Mouse (Mus musculus) c-Kit-positive CD71-positive TER-119-positive erythroid progenitor cells, embryonic 14.5 days (primary cell): ENCODE measurements around the gene Mlst8.

Source experiments
- DNase-seq: peaks from one replicate; pipeline ENCODE4 v3.0.0-alpha.2; 2013; ENCODE audit warnings: low spot score

The Mlst8 gene

GRCm38 (mm10) chr17:24488662-24489264 is 9.9 kb upstream of the Mlst8 start:
- no peak for DNase-seq

- no peak for DNase-seq
Observed at GRCm38 (mm10) chr17:24488186-24488661, 9.3 kb upstream of the Mlst8 start, which contains the start of gene Caskin1. Gene Caskin1, plus strand, starts transcription at chr17:24488601.

- DNase-seq, result no peak
Observed at GRCm38 (mm10) chr17:24485090-24485860, 6.4 kb upstream of the Mlst8 start.

- no peak for DNase-seq
Observed at GRCm38 (mm10) chr17:24483495-24483894, 4.6 kb upstream of the Mlst8 start.

- DNase-seq, result no peak
Observed at GRCm38 (mm10) chr17:24481027-24481815, 2.3 kb upstream of the Mlst8 start.

- DNase-seq, result no peak
Observed at GRCm38 (mm10) chr17:24480201-24480826, 1.4 kb upstream of the Mlst8 start.

- DNase-seq, result no peak
Observed at GRCm38 (mm10) chr17:24479431-24479830, 553 bp upstream of the Mlst8 start.

- no peak for DNase-seq
Observed at GRCm38 (mm10) chr17:24477985-24478600, 785 bp downstream of the Mlst8 start.

GRCm38 (mm10) chr17:24477053-24477984 is 1.6 kb downstream of the Mlst8 start:
- no peak for DNase-seq

GRCm38 (mm10) chr17:24476022-24476776 is 2.7 kb downstream of the Mlst8 start:
- no peak for DNase-seq

GRCm38 (mm10) chr17:24475586-24475985 is 3.3 kb downstream of the Mlst8 start:
- no peak for DNase-seq

- DNase-seq, result no peak
Observed at GRCm38 (mm10) chr17:24474557-24474956, 4.3 kb downstream of the Mlst8 start.

- DNase-seq, result no peak
Observed at GRCm38 (mm10) chr17:24473612-24474275, 5.1 kb downstream of the Mlst8 start, which contains the start of gene Bricd5. Gene Bricd5, plus strand, starts transcription at chr17:24473884.

GRCm38 (mm10) chr17:24472512-24472911 is 6.4 kb downstream of the Mlst8 start:
- no peak for DNase-seq

GRCm38 (mm10) chr17:24470701-24471527 is 8.0 kb downstream of the Mlst8 start:
- DNase-seq, result peak; percentile 23

- peak; percentile 98 for DNase-seq
Observed at GRCm38 (mm10) chr17:24469910-24470602, 8.8 kb downstream of the Mlst8 start, which contains the start of the genes E4f1 and Pgp. Gene E4f1, minus strand, starts transcription at chr17:24470313. Gene Pgp, plus strand, starts transcription at chr17:24470392.

GRCm38 (mm10) chr17:24469336-24469909 is 9.5 kb downstream of the Mlst8 start:
- no peak for DNase-seq
